Mouse (Mus musculus) liver, embryonic 14.5 days (tissue): ENCODE measurements around the gene Gm13290.

Experiments
- CTCF ChIP-seq: IDR thresholded peaks from 2 replicates; pipeline ENCODE4 v1.5.1; 2016; ENCODE audit warnings: antibody characterized with exemption, low read depth, control low read depth
- EP300 ChIP-seq: IDR thresholded peaks from 2 replicates; pipeline ENCODE4 v1.6.1; 2016; ENCODE audit warnings: antibody characterized with exemption, low read depth

- TF ChIP-seq CTCF (no peak), EP300 (no peak)
Observed at GRCm38 (mm10) chr4:88744207-88744606, 29.4 kb upstream of the Gm13290 start.
